Mouse (Mus musculus): ENCODE data around the gene Pon1. TPM values are rescaled to one million over a fixed set of nuclear protein-coding genes. Genes with fewer than 3 reads are reported as not detected.
A peak's percentile ranks its signal among the peaks of the same experiment; 100 is the strongest.

Pon1 gene
- polyA plus RNA-seq, 1 experiment from 2014 or later = 40.6 TPM

GRCm38 (mm10) chr6:5172571-5172970, 21.2 kb downstream of the Pon1 start:
- no peaks in the 10 kb centered on the region for H3K9me3 ChIP-seq (ENCODE audit: low read length)
- H3K4me1 ChIP-seq (ENCODE audit: insufficient read depth, low read depth, low read length) = no peaks in the 10 kb centered on the region
- H3K36me3 ChIP-seq (ENCODE audit: insufficient read depth, low read length) = no peaks in the 10 kb centered on the region
- TF ChIP-seq CTCF (IDR thresholded peaks at IDR 0.05) (no peak), EP300 (IDR thresholded peaks at IDR 0.05) (no peak)
- 65% methylated on average over 9 of the region's 9 CpGs for WGBS
- ATAC-seq (no peak), DNase-seq (ENCODE audit: low spot score) (no peak)
- no peak overlapping the region for H3K27ac ChIP-seq (ENCODE audit: low read length)
- H3K4me3 ChIP-seq (ENCODE audit: low read depth, low read length) = no peak overlapping the region
- H3K4me2 ChIP-seq (replicated peaks; ENCODE audit: low read depth, low read length) = no peak overlapping the region
- no peaks in the 10 kb centered on the region for H3K27me3 ChIP-seq (replicated peaks; ENCODE audit: insufficient read depth, low read length)
- no peak overlapping the region for H3K9ac ChIP-seq (replicated peaks; ENCODE audit: low read depth)

- WGBS = 70% methylated on average over 4 of the region's 4 CpGs
- Histone ChIP-seq H3K4me2 (replicated peaks; ENCODE audit: low read depth, low read length) (no peak overlapping the region), H3K27ac (ENCODE audit: low read length) (no peak overlapping the region), H3K9ac (replicated peaks; ENCODE audit: low read depth) (no peak overlapping the region), H3K4me3 (ENCODE audit: low read depth, low read length) (no peak overlapping the region), H3K4me1 (ENCODE audit: insufficient read depth, low read depth, low read length) (no peaks in the 10 kb centered on the region; the same call in 1 of the 2 replicates), H3K9me3 (ENCODE audit: low read length) (no peaks in the 10 kb centered on the region), H3K27me3 (replicated peaks; ENCODE audit: insufficient read depth, low read length) (no peaks in the 10 kb centered on the region), H3K36me3 (ENCODE audit: insufficient read depth, low read length) (no peaks in the 10 kb centered on the region)
- TF ChIP-seq EP300 (IDR thresholded peaks at IDR 0.05) (no peak), CTCF (IDR thresholded peaks at IDR 0.05) (no peak)
- ATAC-seq (no peak), DNase-seq (ENCODE audit: low spot score) (no peak)
These were observed 22.3 kb downstream of the Pon1 start for GRCm38 (mm10) chr6:5171418-5171817.

GRCm38 (mm10) chr6:5168158-5168557, 25.6 kb downstream of the Pon1 start:
- H3K9ac ChIP-seq (replicated peaks; ENCODE audit: low read depth) = no peak overlapping the region
- ATAC-seq (no peak), DNase-seq (ENCODE audit: low spot score) (no peak)
- WGBS = 81% methylated on average over 9 of the region's 9 CpGs
- H3K4me3 ChIP-seq (ENCODE audit: low read depth, low read length) = no peak overlapping the region
- no peaks in the 10 kb centered on the region for H3K27me3 ChIP-seq (replicated peaks; ENCODE audit: insufficient read depth, low read length)
- H3K9me3 ChIP-seq (ENCODE audit: low read length) = no peaks in the 10 kb centered on the region
- no peak overlapping the region for H3K4me2 ChIP-seq (replicated peaks; ENCODE audit: low read depth, low read length)
- TF ChIP-seq EP300 (IDR thresholded peaks at IDR 0.05) = no peak
- no peak for TF ChIP-seq CTCF (IDR thresholded peaks at IDR 0.05)
- H3K4me1 ChIP-seq (ENCODE audit: insufficient read depth, low read depth, low read length) = peaks cover 7% of the 10 kb centered on the region
- no peak overlapping the region for H3K27ac ChIP-seq (ENCODE audit: low read length)
- H3K36me3 ChIP-seq (ENCODE audit: insufficient read depth, low read length) = no peaks in the 10 kb centered on the region

GRCm38 (mm10) chr6:5167051-5167677, 26.6 kb downstream of the Pon1 start:
- Histone ChIP-seq H3K4me3 (ENCODE audit: low read depth, low read length) (no peak overlapping the region), H3K4me2 (replicated peaks; ENCODE audit: low read depth, low read length) (peak overlapping the region; percentile 27; the same call in 1 of the 2 replicates)
- WGBS = 48% methylated on average over 14 of the region's 14 CpGs

GRCm38 (mm10) chr6:5164855-5165254, 28.9 kb downstream of the Pon1 start:
- WGBS = 56% methylated on average over 9 of the region's 9 CpGs
- Histone ChIP-seq H3K36me3 (ENCODE audit: insufficient read depth, low read length) (no peaks in the 10 kb centered on the region), H3K27me3 (replicated peaks; ENCODE audit: insufficient read depth, low read length) (no peaks in the 10 kb centered on the region), H3K9ac (replicated peaks; ENCODE audit: low read depth) (no peak overlapping the region), H3K4me3 (ENCODE audit: low read depth, low read length) (no peak overlapping the region), H3K9me3 (ENCODE audit: low read length) (no peaks in the 10 kb centered on the region), H3K4me1 (ENCODE audit: insufficient read depth, low read depth, low read length) (peaks cover 7% of the 10 kb centered on the region), H3K27ac (ENCODE audit: low read length) (no peak overlapping the region), H3K4me2 (replicated peaks; ENCODE audit: low read depth, low read length) (no peak overlapping the region)
- ATAC-seq (no peak), DNase-seq (ENCODE audit: low spot score) (no peak)
- no peak for TF ChIP-seq CTCF (IDR thresholded peaks at IDR 0.05)
- no peak for TF ChIP-seq EP300 (IDR thresholded peaks at IDR 0.05)

More at GRCm38 (mm10) chr6:5167051-5167677, 26.6 kb downstream of the Pon1 start:
- Histone ChIP-seq H3K9me3 (ENCODE audit: low read length) (no peaks in the 10 kb centered on the region), H3K27ac (ENCODE audit: low read length) (no peak overlapping the region; the same call in 1 of the 2 replicates), H3K36me3 (ENCODE audit: insufficient read depth, low read length) (no peaks in the 10 kb centered on the region), H3K27me3 (replicated peaks; ENCODE audit: insufficient read depth, low read length) (no peaks in the 10 kb centered on the region), H3K9ac (replicated peaks; ENCODE audit: low read depth) (no peak overlapping the region), H3K4me1 (ENCODE audit: insufficient read depth, low read depth, low read length) (peaks cover 7% of the 10 kb centered on the region)
- no peak for TF ChIP-seq EP300 (IDR thresholded peaks at IDR 0.05)
- TF ChIP-seq CTCF (IDR thresholded peaks at IDR 0.05) = no peak
- ATAC-seq (peak; percentile 28; the same call in 1 of the 2 replicates), DNase-seq (ENCODE audit: low spot score) (peak; percentile 12)

- H3K27ac ChIP-seq (ENCODE audit: low read length) = no peak overlapping the region
- H3K9ac ChIP-seq (replicated peaks; ENCODE audit: low read depth) = no peak overlapping the region
- no peak for ATAC-seq
- H3K9me3 ChIP-seq (ENCODE audit: low read length) = no peaks in the 10 kb centered on the region
- TF ChIP-seq EP300 (IDR thresholded peaks at IDR 0.05) = no peak
- TF ChIP-seq CTCF (IDR thresholded peaks at IDR 0.05) = no peak
- no peak for DNase-seq (ENCODE audit: low spot score)
- 93% methylated on average over 13 of the region's 14 CpGs for WGBS
- no peaks in the 10 kb centered on the region for H3K27me3 ChIP-seq (replicated peaks; ENCODE audit: insufficient read depth, low read length)
- H3K36me3 ChIP-seq (ENCODE audit: insufficient read depth, low read length) = no peaks in the 10 kb centered on the region
- peaks cover 7% of the 10 kb centered on the region for H3K4me1 ChIP-seq (ENCODE audit: insufficient read depth, low read depth, low read length)
- H3K4me2 ChIP-seq (replicated peaks; ENCODE audit: low read depth, low read length) = no peak overlapping the region
- H3K4me3 ChIP-seq (ENCODE audit: low read depth, low read length) = no peak overlapping the region
These were observed 30.1 kb downstream of the Pon1 start for GRCm38 (mm10) chr6:5163507-5164144.

Data from lung, postnatal 0 days (tissue).